Mouse (Mus musculus) testis, postnatal 10 days (tissue): ENCODE measurements around the gene Smarcal1.

Source experiments
- DNase-seq: peaks from one replicate; pipeline ENCODE4 v3.0.0; 2021; ENCODE audit warnings: low spot score

Gene Smarcal1

DNA sequence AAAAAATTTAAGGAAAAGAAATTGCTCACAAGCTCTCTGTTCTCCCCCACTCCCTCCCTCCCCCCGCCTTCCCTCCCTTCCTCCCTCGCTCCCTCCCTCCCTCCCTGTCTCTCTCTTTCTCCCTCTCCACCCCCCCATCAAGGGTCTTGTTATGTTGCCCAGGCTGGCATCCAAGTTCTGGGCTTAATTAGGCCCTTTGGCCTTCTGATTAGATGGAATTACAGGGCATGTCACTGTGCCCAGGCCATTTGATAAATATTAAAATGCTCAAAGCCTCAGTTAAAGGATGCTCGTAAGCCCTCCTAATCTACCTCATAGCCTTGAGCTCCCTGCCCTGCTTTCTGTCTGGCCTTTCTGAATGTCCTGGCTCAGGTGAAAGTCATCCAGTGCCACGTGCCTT is 7.6 kb downstream of the Smarcal1 start:
- no peak for DNase-seq

DNA sequence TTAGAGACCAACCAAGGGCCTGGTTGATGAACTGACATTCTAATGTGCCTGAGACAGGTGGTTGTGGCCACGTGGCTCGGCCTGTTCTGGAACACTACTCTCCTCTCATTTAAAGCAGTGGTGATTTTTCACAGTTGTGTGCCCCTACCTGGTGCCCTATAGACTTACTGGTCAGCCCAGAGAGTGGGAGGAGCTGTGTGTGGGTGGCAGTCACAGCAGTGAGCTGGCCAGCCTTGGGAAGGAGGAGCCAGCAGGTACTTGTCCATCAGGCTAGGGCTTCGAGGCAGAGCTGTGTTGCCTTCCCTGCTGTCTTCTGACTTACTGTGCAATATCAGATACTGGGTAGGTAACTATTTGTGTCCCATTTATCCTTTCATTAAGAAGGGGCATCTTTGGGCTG is 9.3 kb downstream of the Smarcal1 start:
- no peak for DNase-seq

DNA sequence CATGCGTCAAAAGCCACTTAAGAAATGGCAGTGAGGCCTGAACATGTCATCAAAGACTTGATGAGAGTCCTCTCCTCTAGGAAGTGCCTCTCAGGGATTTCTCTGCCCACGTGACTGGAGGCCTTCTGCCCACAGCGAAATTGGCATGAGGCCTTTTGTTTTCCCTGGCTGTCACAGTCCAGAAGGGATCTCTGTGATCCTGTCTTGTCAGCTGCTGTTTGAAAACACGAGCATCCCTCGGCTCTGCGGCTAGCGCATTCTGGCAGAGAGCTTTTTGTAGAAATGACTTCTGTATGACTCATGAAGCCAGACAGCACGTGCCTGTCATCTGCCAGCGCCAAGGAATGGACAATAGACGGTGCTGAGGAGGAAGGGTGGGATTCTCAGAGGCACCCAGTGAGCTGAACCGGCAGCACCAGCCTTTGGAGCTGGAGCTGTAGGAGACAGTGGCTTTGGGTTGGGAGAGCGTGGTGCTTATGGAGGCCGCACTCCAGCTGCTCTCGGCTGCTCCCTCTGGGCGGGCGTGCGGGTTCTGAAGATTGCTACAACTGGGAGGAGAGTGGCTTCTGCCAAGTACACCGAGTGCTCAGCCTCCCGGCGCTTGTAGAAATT is 10.4 kb downstream of the Smarcal1 start:
- peak; percentile 59 for DNase-seq

DNA sequence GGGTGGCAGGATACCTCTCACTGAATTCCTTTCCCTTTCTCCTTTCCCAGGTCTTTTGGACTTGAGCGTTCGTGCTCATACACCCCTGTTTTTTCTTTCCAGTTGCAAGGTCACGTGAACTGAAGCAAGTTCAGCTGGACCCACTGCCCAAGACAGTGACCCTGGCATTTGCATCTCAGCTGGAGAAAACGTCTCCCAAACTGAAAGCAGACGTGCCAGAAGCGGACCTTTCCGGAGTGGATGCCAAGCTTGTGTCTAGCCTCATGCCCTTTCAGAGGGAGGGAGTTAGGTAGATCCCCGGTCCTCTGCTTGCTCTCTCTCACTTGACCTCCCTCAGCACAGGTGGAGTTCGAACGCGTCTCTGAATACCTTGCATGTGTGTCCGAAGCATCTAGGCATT is 12.6 kb downstream of the Smarcal1 start:
- peak; percentile 42 for DNase-seq

DNA sequence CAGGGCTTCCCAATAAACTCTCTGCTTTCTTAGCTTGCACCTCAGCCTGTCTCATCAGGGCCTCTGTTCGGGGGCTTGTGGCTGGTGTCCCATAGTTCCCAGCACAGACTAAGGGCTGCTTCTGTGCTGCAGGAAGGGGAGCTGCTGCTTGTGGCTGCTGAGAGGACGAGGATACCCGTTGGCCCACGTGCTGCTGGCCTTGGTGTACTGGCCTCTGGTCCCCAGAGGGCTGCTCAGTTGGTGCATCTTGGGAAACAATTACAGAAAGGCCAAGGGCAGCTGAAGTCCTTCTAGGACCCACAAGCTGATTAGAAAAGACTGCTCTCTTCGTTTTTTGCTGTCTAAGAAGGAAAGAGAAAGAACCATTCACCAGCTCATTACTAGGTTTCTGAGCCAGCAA is 13.2 kb downstream of the Smarcal1 start:
- DNase-seq = peak; percentile 55

DNA sequence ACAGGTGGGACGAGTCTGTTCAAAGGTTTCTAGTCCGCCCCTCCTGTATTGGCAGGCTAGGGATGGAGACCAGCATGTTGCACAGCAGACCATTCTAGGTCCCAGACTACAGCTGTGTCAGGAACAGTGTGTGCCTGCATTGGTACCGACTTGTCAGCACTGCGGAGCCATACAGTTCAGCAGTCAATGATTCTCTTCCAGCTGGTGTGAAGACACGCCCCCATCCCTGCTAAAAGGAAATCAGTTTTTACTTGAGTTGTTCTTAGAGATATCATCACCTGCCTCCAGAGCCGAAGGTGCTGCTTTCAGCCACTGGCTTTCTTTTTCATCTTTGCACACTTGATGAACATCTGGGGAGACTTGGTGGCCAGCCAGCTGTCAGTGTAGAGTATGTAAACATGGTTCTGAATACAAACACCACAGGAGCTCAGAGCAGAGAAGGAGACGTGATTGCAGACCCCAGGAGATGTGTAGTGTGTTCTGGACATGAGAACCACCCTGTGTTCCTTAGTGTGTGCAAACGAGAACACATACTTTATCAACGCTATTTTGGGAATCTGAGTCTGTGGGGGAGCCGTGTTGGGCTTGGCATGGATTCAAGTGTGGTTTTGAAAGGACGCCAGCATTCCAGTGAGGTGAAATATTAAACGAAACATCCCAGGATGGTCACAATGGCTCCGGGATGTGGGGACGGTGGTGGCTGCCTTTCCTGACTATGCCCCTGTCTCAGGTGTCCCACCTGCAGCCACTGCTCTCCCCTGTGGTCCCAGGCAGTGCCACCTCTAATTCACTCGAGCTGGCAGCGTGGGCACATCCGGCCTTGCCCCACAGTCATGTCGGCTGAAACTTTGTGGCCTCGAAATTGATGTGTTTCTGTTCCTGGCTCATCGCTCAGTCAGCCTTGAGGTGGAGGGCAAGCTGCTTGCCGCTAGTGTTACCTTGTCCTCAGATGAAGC is 16.4 kb downstream of the Smarcal1 start:
- DNase-seq = peak; percentile 80

DNA sequence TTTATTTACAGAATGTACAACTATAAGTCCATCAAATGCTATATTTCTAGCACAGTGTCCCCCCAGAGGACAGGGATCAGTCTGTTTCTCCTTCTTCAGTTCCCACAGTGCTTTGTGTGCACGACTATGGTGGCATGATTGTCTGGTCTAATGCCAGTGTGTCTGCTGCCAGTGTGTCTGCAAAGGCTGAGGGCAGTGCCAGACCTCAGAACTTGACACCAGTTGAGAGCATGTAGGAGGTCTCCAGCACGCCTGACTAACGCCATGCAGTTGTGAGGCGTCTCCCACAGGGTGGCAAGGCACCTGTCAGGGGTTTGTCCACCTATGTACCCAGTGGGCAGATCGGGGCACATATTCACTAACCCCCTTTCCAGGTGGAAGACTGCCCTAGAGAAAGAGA is 17.7 kb downstream of the Smarcal1 start:
- DNase-seq = no peak

DNA sequence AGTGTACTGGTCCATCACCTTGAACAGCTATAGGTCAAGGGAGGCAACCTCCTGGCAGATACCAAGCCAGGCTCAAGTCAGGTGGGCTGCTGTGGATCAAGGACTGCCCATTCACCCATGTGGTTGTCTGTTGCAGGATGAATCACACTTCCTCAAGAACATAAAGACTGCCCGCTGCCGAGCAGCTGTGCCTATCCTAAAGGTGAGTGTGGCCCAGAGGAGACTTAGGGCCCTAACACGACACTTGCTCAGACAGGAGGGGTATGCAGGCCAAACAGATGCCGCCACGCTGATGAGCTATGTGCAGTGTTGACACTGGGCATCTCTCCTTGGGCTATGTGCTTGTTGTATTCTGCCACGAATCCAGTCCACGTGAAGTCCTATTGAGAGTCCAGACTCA is 18.2 kb downstream of the Smarcal1 start:
- no peak for DNase-seq

DNA sequence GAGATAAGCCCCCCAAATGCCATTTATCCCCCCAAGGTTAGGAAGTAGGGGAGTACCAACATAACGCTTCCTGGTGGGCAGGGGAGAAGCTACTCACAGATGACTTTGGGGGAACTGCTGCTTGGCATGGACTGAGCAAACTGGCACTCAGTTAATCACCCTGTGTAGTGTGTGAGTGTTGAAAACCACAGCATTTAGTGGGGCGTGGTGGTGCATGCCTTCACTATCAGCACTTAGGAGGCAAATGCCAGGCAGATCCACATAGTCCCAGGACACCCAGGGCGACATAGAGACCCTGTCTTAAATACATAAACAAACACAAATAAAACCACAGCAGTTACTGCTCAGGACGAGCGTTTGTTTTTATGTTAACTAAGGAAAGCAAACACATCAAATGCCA is 19.1 kb downstream of the Smarcal1 start:
- DNase-seq = no peak

DNA sequence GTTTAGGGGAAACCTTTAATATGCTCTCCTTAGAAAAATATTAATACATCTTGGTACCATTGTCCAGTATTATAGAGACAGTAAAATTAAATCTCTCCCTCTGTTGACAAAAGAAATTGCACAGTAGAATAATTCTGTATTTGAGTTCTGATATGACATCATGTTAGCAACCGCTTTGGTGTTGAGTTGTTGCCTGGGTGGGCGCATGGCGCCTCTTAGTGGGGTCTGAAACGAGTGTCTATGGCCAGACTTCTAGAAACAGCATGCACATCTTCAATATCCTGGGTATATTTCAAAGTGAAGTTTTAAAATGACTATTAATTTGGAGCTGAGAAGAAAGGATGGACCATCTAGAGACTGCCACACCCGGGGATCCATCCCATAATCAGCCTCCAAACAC is 19.8 kb downstream of the Smarcal1 start:
- no peak for DNase-seq

DNA sequence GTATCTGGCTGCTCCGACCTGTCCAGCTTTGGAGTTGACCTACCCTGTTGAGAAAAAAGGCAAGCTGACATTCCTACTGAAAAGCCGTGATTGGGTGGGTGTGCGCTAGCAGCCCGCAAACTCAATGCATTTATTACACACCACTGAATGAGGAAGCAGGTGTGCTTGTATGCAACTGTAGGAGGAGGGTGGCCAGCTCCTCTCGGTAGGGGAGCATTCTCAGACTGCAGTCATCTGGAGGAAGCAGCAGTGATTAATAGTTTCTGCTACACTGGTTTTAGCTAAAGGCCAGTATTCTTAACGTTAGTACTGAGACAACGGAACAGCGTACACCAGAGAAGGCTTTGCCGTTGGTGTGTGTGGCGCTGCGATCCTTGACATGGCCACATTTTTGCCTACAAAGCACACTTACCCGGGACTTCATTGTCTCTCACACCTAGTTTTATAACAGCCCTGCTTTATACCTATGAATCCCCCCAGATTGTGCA is 23.2 kb downstream of the Smarcal1 start:
- no peak for DNase-seq

DNA sequence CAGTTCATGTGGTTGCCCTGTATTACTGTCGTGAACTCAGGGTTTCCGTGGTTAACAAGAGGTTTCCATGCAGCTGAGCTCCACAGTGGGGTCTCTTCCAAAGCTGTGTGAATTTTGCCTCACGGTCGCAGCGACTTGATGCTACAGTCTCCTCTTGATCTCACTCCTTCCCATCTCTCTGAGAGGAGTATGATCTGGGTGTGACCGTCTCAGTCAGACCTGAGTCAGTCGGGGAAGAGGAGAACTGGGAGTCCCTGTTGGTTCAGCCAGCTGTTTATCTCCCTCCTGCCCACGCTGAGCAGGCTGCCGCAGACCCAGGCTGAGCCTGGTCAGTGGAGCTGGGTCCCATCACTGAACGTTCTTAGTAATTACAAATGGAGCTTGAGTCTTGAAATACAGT is 26.1 kb downstream of the Smarcal1 start:
- DNase-seq = no peak

DNA sequence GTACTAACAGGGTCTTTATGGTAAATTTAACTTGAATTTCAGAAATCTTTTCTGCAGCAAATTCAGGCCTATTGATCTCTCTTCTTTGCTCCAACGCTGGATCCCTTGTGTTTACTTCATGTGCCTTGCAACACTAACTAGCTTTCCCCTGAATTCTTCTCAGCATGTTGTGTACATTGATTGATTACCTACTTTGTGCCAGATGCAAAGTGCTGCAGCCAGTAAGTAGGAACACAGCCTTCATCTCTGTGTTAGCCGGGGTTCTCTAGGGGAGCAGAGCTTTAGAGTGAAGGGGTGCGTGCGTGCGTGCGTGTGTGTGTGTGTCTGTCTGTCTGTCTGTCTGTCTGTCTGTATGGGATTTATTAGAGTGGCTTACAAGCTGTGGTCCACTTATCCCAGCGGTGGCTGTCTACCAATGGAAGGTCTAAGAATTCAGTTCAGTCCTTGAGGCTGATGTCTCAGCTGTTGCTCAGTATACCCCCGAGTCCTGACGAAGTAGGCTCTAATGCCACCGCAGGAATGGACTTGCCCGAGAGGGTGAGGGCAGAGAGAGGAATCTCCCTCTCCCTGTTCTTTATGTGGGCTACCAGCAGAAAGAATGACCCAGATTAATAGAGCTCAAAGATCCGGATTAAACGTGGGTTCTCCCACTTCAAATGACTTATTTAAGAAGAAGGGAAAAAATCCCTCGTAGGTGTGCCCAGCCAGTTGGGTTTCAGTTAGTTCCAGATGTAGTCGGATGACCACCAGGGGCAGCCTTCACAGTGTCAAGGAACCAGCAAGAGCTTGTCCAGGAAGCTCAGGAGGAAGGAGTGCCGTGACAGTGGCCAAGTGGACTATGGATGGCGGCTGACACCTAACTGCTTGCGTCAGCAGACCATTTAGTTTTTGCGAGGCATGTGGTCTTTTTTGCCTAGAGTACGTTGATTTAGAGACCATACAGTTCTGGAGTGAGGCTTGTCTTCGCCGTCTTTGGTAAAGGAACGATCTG is 27.1 kb downstream of the Smarcal1 start:
- no peak for DNase-seq

DNA sequence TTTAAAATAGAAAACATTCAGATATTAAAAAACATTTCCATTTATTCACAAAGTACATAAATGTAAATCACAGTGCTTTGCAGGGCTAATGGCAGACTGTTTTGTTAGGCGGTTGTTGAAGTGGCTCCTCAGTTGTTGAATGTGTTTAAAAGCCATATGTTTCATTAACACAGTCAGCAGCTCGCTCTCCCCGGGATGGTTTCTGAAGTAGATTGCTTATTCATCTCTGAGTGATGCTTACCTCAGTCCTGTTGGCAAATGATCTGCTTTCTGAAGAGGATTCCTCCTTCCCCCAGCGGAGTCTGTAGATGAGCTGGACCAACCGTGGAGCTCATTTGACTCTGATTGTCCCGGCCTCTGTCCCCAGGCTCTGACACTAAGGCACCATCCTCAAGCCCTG is 29.1 kb downstream of the Smarcal1 start:
- no peak for DNase-seq

DNA sequence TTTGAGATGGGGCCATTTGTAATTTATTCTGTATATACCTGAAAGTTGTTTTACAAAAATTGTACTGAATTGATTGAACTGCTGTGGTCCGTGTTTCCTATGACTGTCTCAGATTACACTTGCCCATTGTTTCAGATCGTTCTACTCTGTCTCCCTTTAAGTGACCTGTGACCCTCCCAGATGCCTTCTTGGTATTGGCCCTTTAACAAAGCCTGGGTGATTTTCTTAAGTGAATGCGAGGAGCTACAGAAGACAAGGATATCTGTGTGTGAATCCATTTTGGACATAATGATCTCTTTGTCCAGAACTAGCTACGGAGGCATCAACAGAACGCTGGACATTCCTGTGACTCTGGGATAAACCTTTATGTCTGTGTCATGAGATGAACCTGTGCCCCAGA is 52.2 kb downstream of the Smarcal1 start:
- no peak for DNase-seq

DNA sequence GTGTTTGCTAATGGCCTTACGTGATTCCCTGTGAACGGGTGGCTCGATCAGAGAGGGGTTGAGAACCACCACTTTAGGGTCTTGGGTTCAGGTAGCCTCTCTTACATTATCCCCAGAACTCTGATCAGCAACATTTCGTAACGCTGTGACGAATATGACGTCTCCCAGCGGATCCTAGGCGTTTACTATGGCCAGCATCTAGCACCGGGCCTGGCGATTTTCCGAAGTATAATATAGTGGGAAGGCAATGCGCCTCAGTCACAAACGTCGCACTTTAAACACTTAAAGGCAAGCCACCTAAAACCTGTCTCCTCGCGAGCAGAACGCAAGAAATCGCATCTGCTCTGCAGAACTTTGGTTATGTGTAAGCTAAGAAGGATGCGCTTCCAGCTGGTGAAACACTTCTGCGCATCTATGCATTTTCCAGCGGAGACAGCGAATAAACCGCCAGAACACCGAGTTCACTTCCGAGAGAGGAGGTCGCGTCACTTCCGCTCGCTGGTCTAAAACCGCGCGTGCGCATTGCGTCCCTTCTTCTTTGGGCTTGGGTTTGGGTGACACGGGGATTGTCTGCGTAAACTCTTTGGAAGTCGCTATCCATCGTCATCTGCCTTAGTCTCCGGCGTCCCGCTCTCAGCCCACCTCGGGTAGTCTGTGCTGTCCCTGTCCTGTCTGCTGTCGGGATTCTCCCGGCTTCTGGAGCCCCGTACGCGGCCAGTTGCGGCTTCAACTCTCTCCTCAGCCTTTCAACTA is 57.8 kb downstream of the Smarcal1 start:
- DNase-seq = peak; percentile 71

DNA sequence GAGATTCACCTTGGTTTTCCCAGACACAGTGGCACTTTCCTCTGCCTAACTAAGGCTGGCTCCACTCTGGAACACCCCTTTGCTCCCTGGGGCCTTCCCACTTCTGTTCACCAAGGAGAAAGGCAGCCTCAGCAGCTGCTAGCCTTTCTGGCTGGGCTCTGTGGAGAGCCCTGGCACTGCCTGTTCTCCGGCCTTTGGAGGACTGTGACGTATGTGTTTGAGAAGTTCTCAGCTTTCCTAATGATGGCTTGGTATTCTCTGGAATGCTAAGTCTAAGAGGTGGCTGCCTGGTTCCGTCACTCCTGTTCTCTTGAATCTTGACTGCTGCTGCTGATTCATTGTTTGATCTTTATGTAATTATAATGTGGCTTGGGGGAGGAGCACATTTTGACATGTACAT is 90.0 kb downstream of the Smarcal1 start:
- DNase-seq = no peak
